Mouse (Mus musculus): ENCODE results near the gene Shkbp1. TPM values are rescaled to one million over a fixed set of nuclear protein-coding genes. Genes with fewer than 3 reads are reported as not detected.
A peak's percentile ranks its signal among the peaks of the same experiment; 100 is the strongest.

Shkbp1 gene
- polyA plus RNA-seq, 1 experiment from 2014 or later, result 38.8 TPM

DNA sequence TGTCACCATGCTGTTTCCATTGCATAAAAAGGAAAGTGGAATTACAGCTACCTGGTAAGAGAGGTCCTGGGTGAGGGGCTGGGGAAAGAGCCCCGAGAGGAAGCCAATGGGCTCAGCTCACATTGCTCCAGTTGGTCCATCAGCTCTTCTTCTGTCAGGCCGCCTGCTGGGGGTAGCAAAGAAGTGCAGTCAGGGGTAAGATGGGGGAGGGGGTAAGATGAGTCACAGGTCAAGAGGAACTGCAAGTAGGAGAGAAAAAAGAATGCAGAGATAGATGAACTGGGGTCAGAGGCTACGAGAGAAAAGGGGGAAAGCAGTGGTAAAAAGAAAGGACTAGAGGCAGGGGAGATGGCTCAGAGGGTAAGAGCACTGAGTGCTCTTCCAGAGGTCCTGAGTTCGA is 13.2 kb downstream of the Shkbp1 start:
- WGBS, result 44% methylated on average over 4 of the region's 4 CpGs

GRCm38 (mm10) chr7:27339519-27339918 is 16.3 kb downstream of the Shkbp1 start:
- Histone ChIP-seq H3K36me3 (0 out of 2 replicates have a peak, but pooled peaks cover 5% of the 10 kb centered on the region), H3K4me2 (no peak overlapping the region), H3K9ac (no peak overlapping the region), H3K9me3 (no peaks in the 10 kb centered on the region), H3K4me3 (replicated peaks) (no peak overlapping the region), H3K4me1 (peaks cover 27% of the 10 kb centered on the region), H3K27me3 (replicated peaks) (peaks cover 25% of the 10 kb centered on the region), H3K27ac (no peak overlapping the region)
- WGBS, result 33% methylated on average over 7 of the region's 7 CpGs
- ATAC-seq (ENCODE audit: insufficient read depth, low FRiP score, low read depth), result no peak

More for the DNA sequence above, 13.2 kb downstream of the Shkbp1 start:
- no peak for ATAC-seq (ENCODE audit: insufficient read depth, low FRiP score, low read depth)
- no peaks in the 10 kb centered on the region for H3K9me3 ChIP-seq
- H3K4me1 ChIP-seq, result peaks cover 4% of the 10 kb centered on the region; the same call in 1 of the 2 replicates
- H3K4me2 ChIP-seq, result no peak overlapping the region
- H3K4me3 ChIP-seq (replicated peaks), result no peak overlapping the region
- peaks cover 15% of the 10 kb centered on the region; the same call in 1 of the 2 replicates for H3K36me3 ChIP-seq
- H3K27me3 ChIP-seq (replicated peaks), result 0 out of 2 replicates have a peak, but pooled peaks cover 9% of the 10 kb centered on the region
- no peak overlapping the region for H3K27ac ChIP-seq
- no peak overlapping the region for H3K9ac ChIP-seq

DNA sequence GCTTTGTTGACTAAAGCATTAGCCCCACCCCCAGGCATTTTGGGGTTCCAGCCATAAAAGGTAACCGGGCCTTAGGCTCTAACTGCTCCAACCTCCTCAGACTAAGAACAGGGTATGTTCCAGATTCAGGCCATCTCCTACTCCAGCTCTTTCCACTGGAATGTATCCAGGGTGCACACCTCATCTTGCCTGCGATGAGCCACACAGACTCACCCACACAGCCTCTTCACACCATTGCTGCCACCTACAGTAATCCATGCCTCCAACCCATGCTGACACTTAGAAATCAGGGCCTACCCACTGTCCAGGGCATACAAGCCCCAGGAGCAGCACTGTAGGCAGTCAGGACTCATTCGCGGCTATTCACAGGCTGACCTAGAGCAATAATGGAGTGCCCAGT is 16.7 kb downstream of the Shkbp1 start:
- 70% methylated on average over 4 of the region's 4 CpGs for WGBS
- no peak overlapping the region for H3K4me3 ChIP-seq (replicated peaks)
- no peak overlapping the region for H3K4me2 ChIP-seq
- H3K27me3 ChIP-seq (replicated peaks), result peaks cover 28% of the 10 kb centered on the region
- ATAC-seq (ENCODE audit: insufficient read depth, low FRiP score, low read depth), result no peak
- H3K36me3 ChIP-seq, result 0 out of 2 replicates have a peak, but pooled peaks cover 5% of the 10 kb centered on the region
- no peak overlapping the region for H3K27ac ChIP-seq
- H3K4me1 ChIP-seq, result peaks cover 31% of the 10 kb centered on the region
- no peaks in the 10 kb centered on the region for H3K9me3 ChIP-seq
- H3K9ac ChIP-seq, result no peak overlapping the region

DNA sequence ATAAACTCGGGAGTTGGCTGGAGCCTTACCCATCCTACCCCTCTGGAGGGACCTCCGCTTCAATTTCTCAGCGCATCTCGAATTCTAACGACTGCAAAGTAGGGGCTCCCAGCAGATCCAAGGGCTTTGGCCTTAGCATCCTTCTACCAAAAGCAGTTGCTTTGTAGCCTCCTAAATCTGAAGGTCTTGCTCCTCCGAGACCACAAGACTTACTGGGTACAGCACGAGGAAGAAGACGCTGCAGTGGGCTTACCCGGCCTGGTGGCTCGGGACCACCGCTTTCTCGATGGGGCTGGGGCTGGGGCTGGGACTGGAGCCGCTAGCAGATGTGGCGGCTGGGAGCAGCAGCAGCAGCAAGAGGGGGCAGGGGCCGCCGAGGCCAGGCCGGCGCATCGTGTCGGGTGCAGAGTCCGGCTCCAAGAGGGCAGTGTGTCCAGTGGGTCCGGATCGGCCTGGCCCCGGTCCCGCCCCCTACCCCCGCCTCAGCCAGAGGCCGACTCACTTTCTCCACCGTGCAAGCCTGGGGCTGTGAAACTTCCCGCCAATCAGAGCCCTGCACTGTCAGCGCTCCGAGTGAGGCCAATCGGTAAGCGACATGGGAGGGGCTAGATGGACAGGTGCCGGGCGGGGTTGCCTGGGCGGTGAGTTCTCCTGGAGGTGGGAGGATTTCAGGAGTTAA is 18.5 kb downstream of the Shkbp1 start, which contains the start of gene Ltbp4:
Gene Ltbp4, minus strand, starts transcription at position 518 of the 679 bp plus-strand sequence.
- Histone ChIP-seq H3K4me1 (peaks cover 43% of the 10 kb centered on the region), H3K9ac (peak within 1 kb of the TSS; percentile 22; the same call in 1 of the 2 replicates), H3K27me3 (replicated peaks) (peaks cover 36% of the 10 kb centered on the region), H3K27ac (peak within 1 kb of the TSS; percentile 48; the same call in 1 of the 2 replicates), H3K9me3 (no peaks in the 10 kb centered on the region), H3K4me3 (replicated peaks) (peak within 1 kb of the TSS; percentile 45), H3K36me3 (0 out of 2 replicates have a peak, but pooled peaks cover 4% of the 10 kb centered on the region), H3K4me2 (peak within 1 kb of the TSS; percentile 88)
- peak; percentile 49; the same call in 1 of the 2 replicates for ATAC-seq (ENCODE audit: insufficient read depth, low FRiP score, low read depth)
- WGBS, result 2% methylated on average over 36 of the region's 36 CpGs

GRCm38 (mm10) chr7:27335928-27336823 is 19.6 kb downstream of the Shkbp1 start:
- Histone ChIP-seq H3K4me3 (replicated peaks) (peak overlapping the region; percentile 45), H3K4me1 (peaks cover 49% of the 10 kb centered on the region), H3K27me3 (replicated peaks) (peaks cover 38% of the 10 kb centered on the region), H3K27ac (peak overlapping the region; percentile 95), H3K9me3 (no peaks in the 10 kb centered on the region), H3K36me3 (no peaks in the 10 kb centered on the region), H3K9ac (no peak overlapping the region), H3K4me2 (peak overlapping the region; percentile 88)
- peak; percentile 59 for ATAC-seq (ENCODE audit: insufficient read depth, low FRiP score, low read depth)
- under 1% methylated on average over 47 of the region's 47 CpGs for WGBS

- no peak for ATAC-seq (ENCODE audit: insufficient read depth, low FRiP score, low read depth)
- Histone ChIP-seq H3K9me3 (no peaks in the 10 kb centered on the region), H3K9ac (no peak overlapping the region), H3K27me3 (replicated peaks) (peaks cover 38% of the 10 kb centered on the region), H3K27ac (peak overlapping the region; percentile 95), H3K4me2 (peak overlapping the region; percentile 89), H3K36me3 (no peaks in the 10 kb centered on the region), H3K4me3 (replicated peaks) (peak overlapping the region; percentile 71; the same call in 1 of the 2 replicates), H3K4me1 (peaks cover 53% of the 10 kb centered on the region)
- WGBS, result 41% methylated on average over 15 of the region's 15 CpGs
Observed at GRCm38 (mm10) chr7:27335011-27335720, 20.7 kb downstream of the Shkbp1 start.

DNA sequence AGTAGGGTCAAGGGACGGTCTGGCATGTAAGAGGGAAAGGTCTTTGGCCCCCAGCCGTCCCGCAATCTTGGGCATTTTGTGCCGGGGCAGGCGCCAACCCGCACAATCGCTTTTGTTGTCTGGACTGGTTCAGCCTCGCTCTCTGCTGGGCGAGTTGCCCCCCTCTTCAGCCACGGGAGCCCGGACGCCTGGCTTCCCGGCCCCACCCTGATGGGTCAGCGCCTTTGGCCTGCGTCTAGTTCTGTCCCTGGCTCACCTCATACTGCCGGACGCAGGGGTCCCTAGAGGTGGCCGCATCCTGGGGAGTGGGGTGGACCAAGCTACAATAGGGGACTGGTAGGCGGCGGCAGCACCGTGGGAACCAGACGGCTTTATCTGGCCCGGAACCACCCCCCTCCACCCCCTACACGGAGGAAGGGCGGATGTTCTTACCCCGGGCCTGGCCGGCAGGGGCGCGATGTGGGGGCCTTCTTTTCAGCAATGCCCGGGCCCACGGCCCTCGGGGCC is 21.4 kb downstream of the Shkbp1 start:
- peak overlapping the region; percentile 89 for H3K4me2 ChIP-seq
- 5% methylated on average over 32 of the region's 32 CpGs for WGBS
- peak overlapping the region; percentile 71 for H3K4me3 ChIP-seq (replicated peaks)
- peaks cover 60% of the 10 kb centered on the region for H3K4me1 ChIP-seq
- H3K27me3 ChIP-seq (replicated peaks), result peaks cover 38% of the 10 kb centered on the region
- peak overlapping the region; percentile 95 for H3K27ac ChIP-seq
- H3K9me3 ChIP-seq, result no peaks in the 10 kb centered on the region
- no peak for ATAC-seq (ENCODE audit: insufficient read depth, low FRiP score, low read depth)
- no peak overlapping the region for H3K9ac ChIP-seq
- no peaks in the 10 kb centered on the region for H3K36me3 ChIP-seq

DNA sequence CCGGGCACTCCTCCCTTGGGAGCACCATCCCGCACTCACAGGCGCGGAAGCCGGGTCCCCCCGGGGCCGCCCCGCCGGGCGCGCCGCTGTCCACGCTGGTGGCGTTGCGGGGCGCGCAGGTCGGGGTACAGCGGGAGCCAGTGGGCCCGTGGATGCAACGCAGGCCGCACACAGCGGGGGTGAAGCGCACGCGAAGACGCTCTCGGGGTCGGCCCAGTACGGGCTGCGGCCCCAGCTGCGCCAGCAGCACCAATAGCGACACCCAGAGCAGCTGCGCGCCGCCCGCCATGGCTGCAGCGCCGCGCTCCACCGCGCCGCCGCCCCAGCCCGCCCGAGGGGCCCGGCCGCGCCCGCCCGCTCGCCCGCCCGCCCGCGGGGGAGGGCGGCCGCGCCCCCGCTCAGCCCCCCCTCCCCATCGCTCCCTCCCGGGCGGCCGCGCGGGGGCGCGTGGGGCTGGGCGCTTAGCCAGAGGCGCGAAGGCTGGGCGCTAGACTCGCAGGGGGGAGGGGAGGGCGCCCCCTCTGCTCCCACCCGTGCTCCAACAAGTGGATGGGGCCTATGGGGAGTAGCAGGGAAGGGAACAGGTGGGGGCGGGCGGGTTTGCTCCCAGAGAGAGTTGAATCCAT is 22.4 kb downstream of the Shkbp1 start:
- H3K4me2 ChIP-seq, result peak overlapping the region; percentile 89
- H3K27me3 ChIP-seq (replicated peaks), result peaks cover 35% of the 10 kb centered on the region
- peaks cover 66% of the 10 kb centered on the region for H3K4me1 ChIP-seq
- under 1% methylated on average over 48 of the region's 77 CpGs for WGBS
- no peaks in the 10 kb centered on the region for H3K36me3 ChIP-seq
- peak overlapping the region; percentile 71 for H3K4me3 ChIP-seq (replicated peaks)
- ATAC-seq (ENCODE audit: insufficient read depth, low FRiP score, low read depth), result no peak
- peak overlapping the region; percentile 95 for H3K27ac ChIP-seq
- peak overlapping the region; percentile 85 for H3K9ac ChIP-seq
- H3K9me3 ChIP-seq, result no peaks in the 10 kb centered on the region

GRCm38 (mm10) chr7:27332353-27333199 is 23.2 kb downstream of the Shkbp1 start:
- peak overlapping the region; percentile 89 for H3K4me2 ChIP-seq
- peaks cover under 1% of the 10 kb centered on the region; the same call in 1 of the 2 replicates for H3K36me3 ChIP-seq
- ATAC-seq (ENCODE audit: insufficient read depth, low FRiP score, low read depth), result peak; percentile 11; the same call in 1 of the 2 replicates
- H3K4me3 ChIP-seq (replicated peaks), result peak overlapping the region; percentile 71
- H3K27ac ChIP-seq, result peak overlapping the region; percentile 95
- H3K4me1 ChIP-seq, result peaks cover 62% of the 10 kb centered on the region
- H3K9ac ChIP-seq, result peak overlapping the region; percentile 85
- 1% methylated on average over 33 of the region's 39 CpGs for WGBS
- H3K27me3 ChIP-seq (replicated peaks), result peaks cover 29% of the 10 kb centered on the region
- no peaks in the 10 kb centered on the region for H3K9me3 ChIP-seq

DNA sequence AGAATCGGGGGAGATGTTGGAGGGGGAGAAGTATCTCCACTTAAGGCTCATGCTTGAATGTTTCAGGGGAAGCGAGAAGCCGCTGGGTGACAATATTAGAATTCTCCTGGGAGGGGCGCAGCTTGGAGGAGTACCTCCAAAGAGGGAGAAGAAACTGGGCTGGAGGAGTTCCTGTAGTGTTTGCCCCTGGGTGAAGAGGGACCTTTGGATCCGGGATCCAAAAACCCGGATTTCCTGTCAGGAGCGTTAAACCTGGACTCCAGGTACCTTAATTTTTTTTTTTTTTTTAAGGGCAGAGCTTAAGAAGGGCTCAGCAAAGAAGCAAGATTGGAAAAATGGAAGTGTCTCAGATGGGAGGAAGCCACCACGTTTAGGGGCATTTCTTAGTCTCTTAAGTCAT is 24.0 kb downstream of the Shkbp1 start:
- 2% methylated on average over 8 of the region's 8 CpGs for WGBS
- peak overlapping the region; percentile 95 for H3K27ac ChIP-seq

More for the DNA sequence above, 24.0 kb downstream of the Shkbp1 start:
- H3K4me1 ChIP-seq, result peaks cover 55% of the 10 kb centered on the region
- H3K36me3 ChIP-seq, result peaks cover 8% of the 10 kb centered on the region
- H3K27me3 ChIP-seq (replicated peaks), result peaks cover 30% of the 10 kb centered on the region
- ATAC-seq (ENCODE audit: insufficient read depth, low FRiP score, low read depth), result no peak
- H3K4me3 ChIP-seq (replicated peaks), result peak overlapping the region; percentile 71
- peak overlapping the region; percentile 85 for H3K9ac ChIP-seq
- no peaks in the 10 kb centered on the region for H3K9me3 ChIP-seq
- H3K4me2 ChIP-seq, result peak overlapping the region; percentile 89

Measured in stomach, embryonic 15.5 days (tissue).